Mouse (Mus musculus) liver, adult 2 months (tissue): ENCODE measurements around the gene Ywhab.

ENCODE experiments used
- CTCF ChIP-seq: fragments of 200-500 bp; IDR thresholded peaks from 2 replicates; pipeline ENCODE4 v1.5.1; 2011; ENCODE audit warnings: low read depth, low read length, control low read depth
- POLR2A ChIP-seq: fragments of 200-500 bp; IDR thresholded peaks from 2 replicates; pipeline ENCODE4 v1.6.1; 2011; ENCODE audit warnings: low read length, control low read depth; ENCODE audit not compliant: insufficient read depth; ENCODE audit errors: extremely low read depth

- no peak for TF ChIP-seq CTCF
- TF ChIP-seq POLR2A, result no peak
These were observed 65.0 kb downstream of the Ywhab start for GRCm38 (mm10) chr2:164059634-164060235.
